Comparison of ENCODE assay signal across 8 mouse cellular contexts in the genomic region with DNA sequence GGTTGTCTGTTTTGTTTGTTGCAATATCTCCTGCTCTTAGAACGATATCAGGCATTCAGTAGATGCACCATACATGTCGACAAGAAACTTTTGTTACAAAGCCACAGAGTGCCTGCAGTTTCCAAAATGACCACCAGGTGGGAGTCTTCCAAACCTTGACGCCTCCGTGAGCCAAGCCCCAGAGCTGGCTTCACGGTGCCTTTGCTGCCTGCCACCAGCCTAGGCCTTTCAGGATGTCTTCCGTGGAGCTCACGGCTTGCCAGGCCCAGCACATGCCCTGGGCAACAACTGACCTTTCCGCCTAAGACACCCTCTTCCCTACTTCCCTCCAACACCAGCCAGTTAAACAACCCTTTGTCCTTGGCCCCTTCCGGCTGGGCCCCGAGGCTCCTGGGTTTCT. TPM values are rescaled to one million over a fixed set of nuclear protein-coding genes. Genes with fewer than 3 reads are reported as not detected.
DNase-seq lines count a peak whose midpoint lies in the region; ATAC-seq and TF ChIP-seq lines count a peak whose summit lies in the region.

No protein-coding gene starts in this region.

- DNase-seq in c-Kit-positive CD71-positive TER-119-positive erythroid progenitor cells, embryonic 14.5 days (ENCODE audit: low spot score) = peak; percentile 95
- peak; percentile 93 for DNase-seq in forebrain, embryonic 14.5 days (ENCODE audit: low spot score)
- DNase-seq in heart, postnatal 14 days = peak; percentile 77 to 88
- DNase-seq in kidney, postnatal 4 days = peak; percentile 90
- DNase-seq in stomach, postnatal 0 days (ENCODE audit: low spot score) = peak; percentile 87

- H3K4me3 ChIP-seq in E14TG2a.4 (replicated peaks; ENCODE audit: low read length) = no peak overlapping the region
- no peak overlapping the region for H3K4me3 ChIP-seq in forebrain, embryonic 14.5 days (ENCODE audit: low read depth, low read length)
- H3K4me3 ChIP-seq in liver, embryonic 16.5 days (ENCODE audit: low read depth, low read length) = no peak overlapping the region
- H3K4me3 ChIP-seq in neural tube, embryonic 12.5 days = no peak overlapping the region
- no peak overlapping the region for H3K4me3 ChIP-seq in stomach, postnatal 0 days (ENCODE audit: low read depth, low read length)

- H3K4me1 ChIP-seq in E14TG2a.4 (replicated peaks; ENCODE audit: low read depth, low read length) = peaks cover 13% of the 10 kb centered on the region
- no peaks in the 10 kb centered on the region for H3K4me1 ChIP-seq in forebrain, embryonic 14.5 days (ENCODE audit: control insufficient read depth, insufficient read depth, low read length)
- H3K4me1 ChIP-seq in liver, embryonic 16.5 days (ENCODE audit: control insufficient read depth, low read depth, low read length) = peaks cover 50% of the 10 kb centered on the region
- peaks cover 4% of the 10 kb centered on the region; the same call in 1 of the 2 replicates for H3K4me1 ChIP-seq in neural tube, embryonic 12.5 days
- H3K4me1 ChIP-seq in stomach, postnatal 0 days (replicated peaks; ENCODE audit: control insufficient read depth, insufficient read depth) = no peaks in the 10 kb centered on the region

- no peak overlapping the region for H3K27ac ChIP-seq in forebrain, embryonic 14.5 days (ENCODE audit: low read depth, low read length)
- H3K27ac ChIP-seq in liver, embryonic 16.5 days (ENCODE audit: low read length) = peak overlapping the region; percentile 82
- no peak overlapping the region for H3K27ac ChIP-seq in neural tube, embryonic 12.5 days
- H3K27ac ChIP-seq in stomach, postnatal 0 days (replicated peaks) = no peak overlapping the region

- WGBS in forebrain, embryonic 14.5 days = 21% methylated on average over 10 of the region's 10 CpGs
- 18% methylated on average over 10 of the region's 10 CpGs for WGBS in liver, embryonic 16.5 days (ENCODE audit: insufficient replicate concordance)
- WGBS in neural tube, embryonic 12.5 days = 24% methylated on average over 10 of the region's 10 CpGs
- WGBS in stomach, postnatal 0 days = 18% methylated on average over 10 of the region's 10 CpGs

- H3K9me3 ChIP-seq in E14TG2a.4 (ENCODE audit: low read length) = no peaks in the 10 kb centered on the region
- no peaks in the 10 kb centered on the region for H3K9me3 ChIP-seq in forebrain, embryonic 14.5 days (replicated peaks; ENCODE audit: control insufficient read depth, low read length)
- H3K9me3 ChIP-seq in liver, embryonic 16.5 days (replicated peaks; ENCODE audit: control insufficient read depth, low read length) = no peaks in the 10 kb centered on the region
- no peaks in the 10 kb centered on the region; the same call in 1 of the 2 replicates for H3K9me3 ChIP-seq in neural tube, embryonic 12.5 days
- H3K9me3 ChIP-seq in stomach, postnatal 0 days (ENCODE audit: control insufficient read depth, low read length) = no peaks in the 10 kb centered on the region

- peak; percentile 85 for ATAC-seq in forebrain, embryonic 14.5 days
- peak; percentile 58 for ATAC-seq in liver, embryonic 16.5 days (ENCODE audit: low read depth)
- ATAC-seq in neural tube, embryonic 12.5 days (ENCODE audit: low FRiP score, low read depth) = 0 out of 2 replicates have a peak, but pooled peaks have one; percentile 62
- peak; percentile 66 for ATAC-seq in stomach, postnatal 0 days (ENCODE audit: low FRiP score, low TSS enrichment)

- TF ChIP-seq CTCF in E14TG2a.4 (conservative IDR thresholded peaks at IDR 0.05; ENCODE audit: low read length) = peak; percentile 81
- TF ChIP-seq CTCF in stomach, postnatal 0 days (IDR thresholded peaks at IDR 0.05; ENCODE audit: low read depth) = peak; percentile 93

- H3K27me3 ChIP-seq in E14TG2a.4 (ENCODE audit: insufficient read depth, low read length) = peaks cover 32% of the 10 kb centered on the region
- H3K27me3 ChIP-seq in forebrain, embryonic 14.5 days (replicated peaks; ENCODE audit: control insufficient read depth, insufficient read depth, low read length) = 0 out of 2 replicates have a peak, but pooled peaks cover 3% of the 10 kb centered on the region
- H3K27me3 ChIP-seq in liver, embryonic 16.5 days (ENCODE audit: control insufficient read depth, insufficient read depth, low read depth, low read length) = peaks cover 3% of the 10 kb centered on the region; the same call in 1 of the 2 replicates
- no peaks in the 10 kb centered on the region; the same call in 1 of the 2 replicates for H3K27me3 ChIP-seq in neural tube, embryonic 12.5 days (replicated peaks)
- no peaks in the 10 kb centered on the region for H3K27me3 ChIP-seq in stomach, postnatal 0 days (ENCODE audit: control insufficient read depth, insufficient read depth, low read length)

- H3K36me3 ChIP-seq in E14TG2a.4 (ENCODE audit: insufficient read depth, low read length) = no peaks in the 10 kb centered on the region
- H3K36me3 ChIP-seq in forebrain, embryonic 14.5 days (ENCODE audit: control insufficient read depth, insufficient read depth, low read length) = no peaks in the 10 kb centered on the region
- H3K36me3 ChIP-seq in liver, embryonic 16.5 days (ENCODE audit: control insufficient read depth, insufficient read depth) = no peaks in the 10 kb centered on the region
- H3K36me3 ChIP-seq in neural tube, embryonic 12.5 days = no peaks in the 10 kb centered on the region
- no peaks in the 10 kb centered on the region for H3K36me3 ChIP-seq in stomach, postnatal 0 days (ENCODE audit: control insufficient read depth, insufficient read depth, low read length)

- H3K4me2 ChIP-seq in forebrain, embryonic 14.5 days (ENCODE audit: low read length) = no peak overlapping the region
- H3K4me2 ChIP-seq in liver, embryonic 16.5 days (ENCODE audit: low read depth, low read length) = no peak overlapping the region
- H3K4me2 ChIP-seq in neural tube, embryonic 12.5 days (replicated peaks) = no peak overlapping the region
- H3K4me2 ChIP-seq in stomach, postnatal 0 days (replicated peaks; ENCODE audit: low read depth) = no peak overlapping the region

- no peak for TF ChIP-seq EP300 in stomach, postnatal 0 days (optimal IDR thresholded peaks at IDR 0.05)

- no peak overlapping the region for H3K9ac ChIP-seq in forebrain, embryonic 14.5 days (ENCODE audit: low read length)
- peak overlapping the region; percentile 64 for H3K9ac ChIP-seq in liver, embryonic 16.5 days (ENCODE audit: low read depth, low read length)
- no peak overlapping the region for H3K9ac ChIP-seq in neural tube, embryonic 12.5 days
- no peak overlapping the region for H3K9ac ChIP-seq in stomach, postnatal 0 days (ENCODE audit: low read length)

- intact Hi-C loops in heart, postnatal 14 days (cut with DNase I) = loop anchor here (1.0 to 2.0 kb wide), 2 partner anchors 20 to 42 kb away; no protein-coding TSS in a partner anchor

RNA-seq across cellular contexts. Expression of a gene that starts 5.2 kb away (rescaled TPM):
- polyA plus RNA-seq in forebrain, embryonic 14.5 days (2014; fragmentation: Nextera tagmentation; extraction: Ambion mirVana) = 0.09 and 0.53 TPM in 2 replicates
- total RNA-seq in heart, postnatal 14 days (2021) = 1 to 10 TPM; 1.0 to 3.3 TPM
- polyA plus RNA-seq in liver, embryonic 16.5 days (2015; fragmentation: Nextera tagmentation; extraction: Ambion mirVana) = 91.9 and 93.4 TPM in 2 replicates
- polyA plus RNA-seq in neural tube, embryonic 12.5 days (2016; fragmentation: Nextera tagmentation; extraction: Ambion mirVana) = 1.7 and 2.3 TPM in 2 replicates
- polyA plus RNA-seq in stomach, postnatal 0 days (2015; fragmentation: Nextera tagmentation; extraction: Ambion mirVana) = 15.5 and 17.0 TPM in 2 replicates

RNA-seq across cellular contexts. Expression of a gene that starts 15.8 kb away (rescaled TPM):
- polyA plus RNA-seq in forebrain, embryonic 14.5 days (2014; fragmentation: Nextera tagmentation; extraction: Ambion mirVana) = not detected in 2 replicates
- total RNA-seq in heart, postnatal 14 days (2021) = not detected
- polyA plus RNA-seq in liver, embryonic 16.5 days (2015; fragmentation: Nextera tagmentation; extraction: Ambion mirVana) = not detected in 2 replicates
- not detected in 2 replicates for polyA plus RNA-seq in neural tube, embryonic 12.5 days (2016; fragmentation: Nextera tagmentation; extraction: Ambion mirVana)
- 196 and 201 TPM in 2 replicates for polyA plus RNA-seq in stomach, postnatal 0 days (2015; fragmentation: Nextera tagmentation; extraction: Ambion mirVana)

RNA-seq across cellular contexts. Expression of a gene that starts 31.1 kb away (rescaled TPM):
- 0.20 TPM in 1 of 2 replicates, not detected in the other for polyA plus RNA-seq in forebrain, embryonic 14.5 days (2014; fragmentation: Nextera tagmentation; extraction: Ambion mirVana)
- total RNA-seq in heart, postnatal 14 days (2021) = not detected
- polyA plus RNA-seq in liver, embryonic 16.5 days (2015; fragmentation: Nextera tagmentation; extraction: Ambion mirVana) = not detected in 2 replicates
- polyA plus RNA-seq in neural tube, embryonic 12.5 days (2016; fragmentation: Nextera tagmentation; extraction: Ambion mirVana) = not detected in 2 replicates
- polyA plus RNA-seq in stomach, postnatal 0 days (2015; fragmentation: Nextera tagmentation; extraction: Ambion mirVana) = 0.15 and 0.42 TPM in 2 replicates

RNA-seq across cellular contexts. Expression of a gene that starts 34.6 kb away (rescaled TPM):
- 23.4 and 26.1 TPM in 2 replicates for polyA plus RNA-seq in forebrain, embryonic 14.5 days (2014; fragmentation: Nextera tagmentation; extraction: Ambion mirVana)
- total RNA-seq in heart, postnatal 14 days (2021) = 10 to 100 TPM in 1 of 2 experiments, 1 to 10 TPM in 1; 9.4 to 10.2 TPM
- 12.8 and 14.3 TPM in 2 replicates for polyA plus RNA-seq in liver, embryonic 16.5 days (2015; fragmentation: Nextera tagmentation; extraction: Ambion mirVana)
- polyA plus RNA-seq in neural tube, embryonic 12.5 days (2016; fragmentation: Nextera tagmentation; extraction: Ambion mirVana) = 29.7 and 30.6 TPM in 2 replicates
- polyA plus RNA-seq in stomach, postnatal 0 days (2015; fragmentation: Nextera tagmentation; extraction: Ambion mirVana) = 14.1 and 14.4 TPM in 2 replicates

RNA-seq across cellular contexts. Expression of a gene that starts 48.4 kb away (rescaled TPM):
- 20.5 and 21.6 TPM in 2 replicates for polyA plus RNA-seq in forebrain, embryonic 14.5 days (2014; fragmentation: Nextera tagmentation; extraction: Ambion mirVana)
- 1 to 10 TPM; 1.7 to 2.1 TPM for total RNA-seq in heart, postnatal 14 days (2021)
- polyA plus RNA-seq in liver, embryonic 16.5 days (2015; fragmentation: Nextera tagmentation; extraction: Ambion mirVana) = 1.8 and 2.3 TPM in 2 replicates
- 16.3 and 18.4 TPM in 2 replicates for polyA plus RNA-seq in neural tube, embryonic 12.5 days (2016; fragmentation: Nextera tagmentation; extraction: Ambion mirVana)
- 4.8 and 5.5 TPM in 2 replicates for polyA plus RNA-seq in stomach, postnatal 0 days (2015; fragmentation: Nextera tagmentation; extraction: Ambion mirVana)

Comparison
In these comparisons a context has a peak if more than half of its experiments do, and no peak if none do; other contexts are left out.
1. RNA of a gene that starts 15.8 kb away (polyA plus RNA-seq): 196 to 201 TPM in stomach, postnatal 0 days; not detected in forebrain, embryonic 14.5 days, not detected in liver, embryonic 16.5 days and not detected in neural tube, embryonic 12.5 days; every median in the first group is over 100 times any median in the second.
2. Peak in every context shown above with its lines, with median percentiles within 50 percentile points of each other: DNase-seq and ATAC-seq.